Mouse (Mus musculus) MEL (cell line): ENCODE results near the gene Hdac4. TPM values are rescaled to one million over a fixed set of nuclear protein-coding genes. Genes with fewer than 3 reads are reported as not detected.

ENCODE experiments used
- DNase-seq: peaks from one replicate; pipeline ENCODE4 v3.0.0; 2011; ENCODE audit warnings: low read depth, low spot score
- H3K27ac ChIP-seq: 2 replicates; pipeline ENCODE4 v1.5.1; 2012; ENCODE audit warnings: low read depth, mild to moderate bottlenecking, control low read depth, low read length, moderate library complexity; ENCODE audit not compliant: control insufficient read depth
- H3K27me3 ChIP-seq, 2 experiments: fragments of 150-350 bp in 1 of 2; sonication (generic) in 1 of 2; 2 replicates each; pipeline ENCODE4 v1.6.1; 2012; ENCODE audit warnings: low read length in 2 of 2, mild to moderate bottlenecking in 2 of 2, improper control_type of control experiment in 1 of 2, moderate library complexity in 1 of 2; ENCODE audit not compliant: insufficient read depth in 2 of 2, control insufficient read depth in 1 of 2
- H3K36me3 ChIP-seq, 2 experiments: 2 replicates each; pipeline ENCODE4 v1.6.1; 2012 to 2014; ENCODE audit warnings: low read length in 2 of 2, improper control_type of control experiment in 1 of 2, inconsistent platforms in 1 of 2, mild to moderate bottlenecking in 1 of 2; ENCODE audit not compliant: insufficient read depth in 2 of 2, control insufficient read depth in 1 of 2
- H3K4me1 ChIP-seq, 2 experiments: fragments of 150-350 bp in 1 of 2; sonication (generic) in 1 of 2; 2 replicates each; pipeline ENCODE4 v1.6.1; 2012; ENCODE audit warnings: low read length in 2 of 2, improper control_type of control experiment in 1 of 2, mild to moderate bottlenecking in 1 of 2; ENCODE audit not compliant: insufficient read depth in 2 of 2, control insufficient read depth in 1 of 2
- H3K4me3 ChIP-seq, 2 experiments: fragments of 150-350 bp in 1 of 2; sonication (generic) in 1 of 2; 2 replicates each; pipeline ENCODE4 v1.5.1; 2012; ENCODE audit warnings: low read depth in 2 of 2, low read length in 2 of 2, mild to moderate bottlenecking in 2 of 2, moderate library complexity in 2 of 2, control low read depth in 1 of 2, improper control_type of control experiment in 1 of 2; ENCODE audit not compliant: control insufficient read depth in 1 of 2, insufficient read depth in 1 of 2
- H3K79me2 ChIP-seq: 2 replicates; pipeline ENCODE4 v1.6.1; 2012; ENCODE audit warnings: mild to moderate bottlenecking, low read length, moderate library complexity; ENCODE audit not compliant: control insufficient read depth, poor library complexity, insufficient read depth
- H3K9ac ChIP-seq: 2 replicates; pipeline ENCODE4 v1.6.1; 2012; ENCODE audit warnings: low read depth, mild to moderate bottlenecking, control low read depth, low read length, moderate library complexity; ENCODE audit not compliant: control insufficient read depth, poor library complexity, severe bottlenecking
- H3K9me3 ChIP-seq: fragments of 150-350 bp; sonication (generic); replicated peaks from 2 replicates; pipeline ENCODE4 v1.6.1; 2012; ENCODE audit warnings: mild to moderate bottlenecking, low read length, improper control_type of control experiment, moderate library complexity; ENCODE audit not compliant: insufficient read depth
- CHD1 ChIP-seq: IDR thresholded peaks from 2 replicates; pipeline ENCODE4 v1.6.1; 2012; ENCODE audit warnings: low read depth, mild to moderate bottlenecking, inconsistent platforms, low read length, improper control_type of control experiment
- CTCF ChIP-seq, 3 experiments: IDR thresholded peaks in 2 of 3; conservative IDR thresholded peaks in 1 of 3; 2 replicates each; pipeline ENCODE4 v1.5.1; 2011 to 2012; ENCODE audit warnings: low read length in 3 of 3, low read depth in 2 of 3, mild to moderate bottlenecking in 2 of 3, improper control_type of control experiment in 1 of 3, inconsistent platforms in 1 of 3, mixed read lengths in 1 of 3, moderate library complexity in 1 of 3; ENCODE audit not compliant: control insufficient read depth in 1 of 3, insufficient read depth in 1 of 3, poor library complexity in 1 of 3, severe bottlenecking in 1 of 3
- E2F4 ChIP-seq: IDR thresholded peaks from 2 replicates; pipeline ENCODE4 v1.6.1; 2011; ENCODE audit warnings: low read depth, low read length, improper control_type of control experiment, borderline replicate concordance
- ELF1 ChIP-seq: IDR thresholded peaks from 2 replicates; pipeline ENCODE4 v1.6.1; 2014; ENCODE audit warnings: low read depth, mild to moderate bottlenecking, inconsistent platforms, low read length, improper control_type of control experiment, moderate library complexity
- ETS1 ChIP-seq: IDR thresholded peaks from 2 replicates; pipeline ENCODE4 v1.6.1; 2012; ENCODE audit warnings: low read depth, mild to moderate bottlenecking, inconsistent platforms, low read length, improper control_type of control experiment, moderate library complexity
- HCFC1 ChIP-seq: IDR thresholded peaks from 2 replicates; pipeline ENCODE4 v1.6.1; 2012; ENCODE audit warnings: low read depth, mild to moderate bottlenecking, inconsistent platforms, low read length, improper control_type of control experiment, moderate library complexity
- JUND ChIP-seq: IDR thresholded peaks from 2 replicates; pipeline ENCODE4 v1.6.1; 2011; ENCODE audit warnings: low read depth, mild to moderate bottlenecking, improper control_type of control experiment, low read length
- KAT2A ChIP-seq: conservative IDR thresholded peaks from 2 replicates; pipeline ENCODE4 v1.6.1; 2012; ENCODE audit warnings: low read depth, low read length, improper control_type of control experiment, inconsistent platforms
- MAX ChIP-seq: IDR thresholded peaks from 2 replicates; pipeline ENCODE4 v1.6.1; 2011; ENCODE audit warnings: low read length, improper control_type of control experiment
- MAZ ChIP-seq: IDR thresholded peaks from 2 replicates; pipeline ENCODE4 v1.6.1; 2012; ENCODE audit warnings: low read depth, mild to moderate bottlenecking, inconsistent platforms, low read length, improper control_type of control experiment
- MXI1 ChIP-seq: IDR thresholded peaks from 2 replicates; pipeline ENCODE4 v1.6.1; 2011; ENCODE audit warnings: mild to moderate bottlenecking, low read depth, low read length, improper control_type of control experiment
- MYB ChIP-seq: IDR thresholded peaks from 2 replicates; pipeline ENCODE4 v1.6.1; 2011; ENCODE audit warnings: mild to moderate bottlenecking, low read depth, low read length, improper control_type of control experiment
- NRF1 ChIP-seq: IDR thresholded peaks from 2 replicates; pipeline ENCODE4 v1.6.1; 2014; ENCODE audit warnings: low read depth, mild to moderate bottlenecking, inconsistent platforms, low read length, improper control_type of control experiment, moderate library complexity; ENCODE audit not compliant: poor library complexity, insufficient read depth, severe bottlenecking
- POLR2A ChIP-seq, 2 experiments: IDR thresholded peaks; 2 replicates each; pipeline ENCODE4 v1.6.1; 2011 to 2012; ENCODE audit warnings: low read length in 2 of 2, mild to moderate bottlenecking in 2 of 2, control low read depth in 1 of 2, improper control_type of control experiment in 1 of 2, low read depth in 1 of 2, moderate library complexity in 1 of 2; ENCODE audit not compliant: control insufficient read depth in 1 of 2, insufficient read depth in 1 of 2, poor library complexity in 1 of 2
- POLR2AphosphoS2 ChIP-seq: IDR thresholded peaks from 2 replicates; pipeline ENCODE4 v1.6.1; 2011; ENCODE audit warnings: low read length, improper control_type of control experiment
- RAD21 ChIP-seq: IDR thresholded peaks from 2 replicates; pipeline ENCODE4 v1.6.1; 2011; ENCODE audit warnings: mild to moderate bottlenecking, low read depth, low read length, improper control_type of control experiment
- RCOR1 ChIP-seq: IDR thresholded peaks from 2 replicates; pipeline ENCODE4 v1.6.1; 2012; ENCODE audit warnings: low read depth, mild to moderate bottlenecking, inconsistent platforms, low read length, improper control_type of control experiment
- SIN3A ChIP-seq: IDR thresholded peaks from 2 replicates; pipeline ENCODE4 v1.6.1; 2012; ENCODE audit warnings: low read length, improper control_type of control experiment, inconsistent platforms
- SMC3 ChIP-seq: IDR thresholded peaks from 2 replicates; pipeline ENCODE4 v1.6.1; 2011; ENCODE audit warnings: low read depth, low read length, improper control_type of control experiment
- TAL1 ChIP-seq: IDR thresholded peaks from 2 replicates; pipeline ENCODE4 v1.6.1; 2012; ENCODE audit warnings: mild to moderate bottlenecking, inconsistent platforms, low read length, moderate library complexity, mixed read lengths
- TCF12 ChIP-seq: IDR thresholded peaks from 2 replicates; pipeline ENCODE4 v1.6.1; 2014; ENCODE audit warnings: low read depth, mild to moderate bottlenecking, inconsistent platforms, low read length, improper control_type of control experiment, moderate library complexity
- UBTF ChIP-seq: IDR thresholded peaks from 2 replicates; pipeline ENCODE4 v1.6.1; 2012; ENCODE audit warnings: low read depth, mild to moderate bottlenecking, inconsistent platforms, low read length, improper control_type of control experiment, moderate library complexity, borderline replicate concordance; ENCODE audit not compliant: insufficient read depth
- USF1 ChIP-seq: IDR thresholded peaks from 2 replicates; pipeline ENCODE4 v1.6.1; 2014; ENCODE audit warnings: low read depth, mild to moderate bottlenecking, inconsistent platforms, low read length, improper control_type of control experiment, moderate library complexity
- ZC3H11A ChIP-seq: IDR thresholded peaks from 2 replicates; pipeline ENCODE4 v1.6.1; 2012; ENCODE audit warnings: low read depth, mild to moderate bottlenecking, inconsistent platforms, low read length, improper control_type of control experiment
- ZKSCAN1 ChIP-seq: IDR thresholded peaks from 2 replicates; pipeline ENCODE4 v1.6.1; 2012; ENCODE audit warnings: low read depth, mild to moderate bottlenecking, inconsistent platforms, low read length, improper control_type of control experiment, moderate library complexity
- ZMIZ1 ChIP-seq: IDR thresholded peaks from 2 replicates; pipeline ENCODE4 v1.6.1; 2012; ENCODE audit warnings: low read depth, mild to moderate bottlenecking, inconsistent platforms, low read length, improper control_type of control experiment, moderate library complexity
- polyA plus RNA-seq, 2 experiments: library from polyadenylated mRNA; stranded (reverse) in 1 of 2; unstranded in 1 of 2; fragments of >175 nt in 1 of 2; fragments of >200 nt in 1 of 2; gene quantifications; 2 replicates each; pipeline versions ENCODE4 v1.2.1 to v1.2.4; 2012; ENCODE audit warnings: low replicate concordance in 2 of 2, low read depth in 1 of 2; ENCODE audit not compliant: insufficient read length in 2 of 2, insufficient read depth in 1 of 2, missing spikeins in 1 of 2
- total RNA-seq: library from RNA; depleted of rRNA; stranded (reverse); fragments of 300-350 nt; gene quantifications from 2 replicates; pipeline ENCODE4 v1.2.3, GENCODE M21; 2012

Gene Hdac4
- total and polyA plus RNA-seq, 3 experiments, result 11.0 to 19.5 (median 12.3) TPM

- H3K36me3 ChIP-seq, result no peaks in the 10 kb centered on the region; a peak in 1 of 4 replicates
- no peak overlapping the region for H3K4me3 ChIP-seq
- no peaks in the 10 kb centered on the region for H3K79me2 ChIP-seq
- H3K4me1 ChIP-seq, result no peaks in the 10 kb centered on the region
- TF ChIP-seq ELF1 (no peak), JUND (no peak), UBTF (no peak), ZMIZ1 (no peak), NRF1 (no peak), MAZ (no peak), E2F4 (no peak), TAL1 (no peak), KAT2A (no peak), ZKSCAN1 (no peak), SIN3A (no peak), POLR2A (IDR thresholded peaks at IDR 0.05; ENCODE audit: control insufficient read depth in 1 of 2, insufficient read depth in 1 of 2, low read depth in 1 of 2, low read length in 2 of 2, poor library complexity in 1 of 2) (no peak), MXI1 (no peak), POLR2AphosphoS2 (no peak), CHD1 (no peak), SMC3 (no peak), MAX (no peak), TCF12 (no peak), USF1 (no peak), RCOR1 (no peak)
- H3K9me3 ChIP-seq, result no peaks in the 10 kb centered on the region
- H3K9ac ChIP-seq, result no peak overlapping the region
- H3K27me3 ChIP-seq, result no peaks in the 10 kb centered on the region
- H3K27ac ChIP-seq, result no peak overlapping the region
- DNase-seq, result no peak
Measured at GRCm38 (mm10) chr1:92137136-92137848, 58.2 kb downstream of the Hdac4 start.

GRCm38 (mm10) chr1:92136362-92136761, 59.1 kb downstream of the Hdac4 start:
- DNase-seq, result no peak
- H3K9me3 ChIP-seq, result no peaks in the 10 kb centered on the region
- H3K4me1 ChIP-seq, result no peaks in the 10 kb centered on the region
- no peak overlapping the region for H3K27ac ChIP-seq
- H3K79me2 ChIP-seq, result no peaks in the 10 kb centered on the region
- H3K9ac ChIP-seq, result no peak overlapping the region
- no peaks in the 10 kb centered on the region for H3K27me3 ChIP-seq
- no peaks in the 10 kb centered on the region; a peak in 1 of 4 replicates for H3K36me3 ChIP-seq
- H3K4me3 ChIP-seq, result no peak overlapping the region
- TF ChIP-seq HCFC1 (no peak), CHD1 (no peak), CTCF (IDR thresholded peaks at IDR 0.05 in 2 of 3, conservative IDR thresholded peaks at IDR 0.05 in 1 of 3; ENCODE audit: control insufficient read depth in 1 of 3, insufficient read depth in 1 of 3, low read depth in 2 of 3, low read length in 3 of 3, poor library complexity in 1 of 3, severe bottlenecking in 1 of 3) (no peak), RAD21 (no peak), MXI1 (no peak), MYB (no peak), ETS1 (no peak), SIN3A (no peak), TCF12 (no peak), ZC3H11A (no peak)
